Comparison of ENCODE assay signal across 13 mouse cellular contexts in the genomic region with DNA sequence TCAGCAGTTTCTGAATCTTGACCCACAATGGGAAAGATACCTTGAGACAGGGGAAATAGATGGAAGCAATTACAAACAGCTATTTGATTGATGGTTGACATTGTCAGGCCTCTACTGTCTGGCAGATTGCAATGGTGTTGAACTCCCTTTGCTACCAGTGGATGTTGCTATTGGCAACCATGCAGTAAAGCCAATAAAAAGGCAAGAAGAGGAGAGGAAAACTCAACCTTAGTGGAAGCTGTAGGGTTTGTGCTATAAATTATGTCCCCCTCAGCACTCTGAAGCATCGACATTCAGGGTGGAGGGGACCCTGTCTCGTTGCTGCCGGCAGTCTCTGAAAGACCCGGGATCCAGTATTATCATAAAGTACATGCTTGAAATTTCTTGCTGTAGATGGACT. TPM values are rescaled to one million over a fixed set of nuclear protein-coding genes. Genes with fewer than 3 reads are reported as not detected.
DNase-seq lines count a peak whose midpoint lies in the region; ATAC-seq and TF ChIP-seq lines count a peak whose summit lies in the region.
"Had no signal": no experiment of that assay in that cellular context is flagged by ENCODE, and none has a peak within 500 bp of the region (broad histone marks: within the 10 kb centered on the region; RNA-seq: fewer than 3 reads in every experiment).

No protein-coding gene starts in this region.

- H3K4me3 ChIP-seq in kidney, postnatal 0 days (replicated peaks; ENCODE audit: low read depth, low read length): no peak overlapping the region
- H3K4me3 ChIP-seq in forebrain, embryonic 16.5 days (replicated peaks; ENCODE audit: low read length): no peak overlapping the region
- H3K4me3 ChIP-seq in olfactory bulb, adult 2 months (ENCODE audit: insufficient read depth, low read depth, low read length): no peak overlapping the region
- H3K4me3 ChIP-seq: heart, embryonic 12.5 days; intestine, embryonic 15.5 days; megakaryocyte, embryonic 14.5 days had no signal

- H3K4me1 ChIP-seq in kidney, postnatal 0 days (replicated peaks; ENCODE audit: insufficient read depth, low read length): no peaks in the 10 kb centered on the region; the same call in 1 of the 2 replicates
- H3K4me1 ChIP-seq in forebrain, embryonic 16.5 days (replicated peaks; ENCODE audit: control insufficient read depth, insufficient read depth, low read length): peaks cover 32% of the 10 kb centered on the region
- peaks cover 10% of the 10 kb centered on the region for H3K4me1 ChIP-seq in olfactory bulb, adult 2 months (ENCODE audit: control insufficient read depth, insufficient read depth, low read length)

- H3K27me3 ChIP-seq in kidney, postnatal 0 days (ENCODE audit: insufficient read depth, low read length): no peaks in the 10 kb centered on the region
- H3K27me3 ChIP-seq in forebrain, embryonic 16.5 days (replicated peaks; ENCODE audit: control insufficient read depth, insufficient read depth, low read length): no peaks in the 10 kb centered on the region
- H3K27me3 ChIP-seq: heart, embryonic 12.5 days; intestine, embryonic 15.5 days had no signal

- no peaks in the 10 kb centered on the region for H3K9me3 ChIP-seq in kidney, postnatal 0 days (replicated peaks; ENCODE audit: low read length)
- H3K9me3 ChIP-seq in forebrain, embryonic 16.5 days (ENCODE audit: control insufficient read depth, low read length): no peaks in the 10 kb centered on the region
- H3K9me3 ChIP-seq: heart, embryonic 12.5 days; intestine, embryonic 15.5 days; megakaryocyte, embryonic 14.5 days had no signal

- no peak for DNase-seq in kidney, postnatal 0 days (ENCODE audit: low spot score)
- DNase-seq in kidney, adult 9 months: no peak
- DNase-seq in mesoderm, embryonic 11.5 days (ENCODE audit: low read depth, low spot score): peak; percentile 68
- DNase-seq in left cerebral cortex, postnatal 4 days: no peak
- no peak for DNase-seq in adrenal gland, adult 8-10 months
- DNase-seq: right cerebral cortex, adult 18-20 months had no signal

- TF ChIP-seq CTCF in kidney, postnatal 0 days (IDR thresholded peaks at IDR 0.05; ENCODE audit: low read depth): no peak
- no peak for TF ChIP-seq CTCF in olfactory bulb, adult 2 months (IDR thresholded peaks at IDR 0.05; ENCODE audit: insufficient read depth, low read depth, low read length)

- intact Hi-C loops in left cerebral cortex, postnatal 4 days (cut with DNase I): no loop called here

- no peak overlapping the region for H3K27ac ChIP-seq in kidney, postnatal 0 days
- peak overlapping the region; percentile 79 for H3K27ac ChIP-seq in forebrain, embryonic 16.5 days (ENCODE audit: low read length)
- H3K27ac ChIP-seq in olfactory bulb, adult 2 months (ENCODE audit: insufficient read depth, low read depth, low read length): peak overlapping the region; percentile 6
- H3K27ac ChIP-seq: intestine, embryonic 15.5 days; liver, embryonic 14.5 days had no signal

- no peak for TF ChIP-seq POLR2A in olfactory bulb, adult 2 months (IDR thresholded peaks at IDR 0.05; ENCODE audit: insufficient read depth, low read depth, low read length)

- H3K4me2 ChIP-seq in kidney, postnatal 0 days (ENCODE audit: low read length): 0 out of 2 replicates have a peak overlapping the region, but pooled peaks have one; percentile 31
- H3K4me2 ChIP-seq in forebrain, embryonic 16.5 days (ENCODE audit: low read length): peak overlapping the region; percentile 2
- H3K4me2 ChIP-seq: heart, embryonic 12.5 days; intestine, embryonic 15.5 days had no signal

- H3K36me3 ChIP-seq in kidney, postnatal 0 days (ENCODE audit: insufficient read depth, low read length): no peaks in the 10 kb centered on the region
- H3K36me3 ChIP-seq in forebrain, embryonic 16.5 days (ENCODE audit: control insufficient read depth, insufficient read depth): no peaks in the 10 kb centered on the region
- H3K36me3 ChIP-seq: heart, embryonic 12.5 days; intestine, embryonic 15.5 days had no signal

- WGBS in kidney, postnatal 0 days: 20% methylated on average over 4 of the region's 4 CpGs
- WGBS in forebrain, embryonic 16.5 days: 64% methylated on average over 4 of the region's 4 CpGs
- 41% methylated on average over 4 of the region's 4 CpGs for WGBS in olfactory bulb, adult 2 months

- no peak for ATAC-seq in kidney, postnatal 0 days (replicated peaks; ENCODE audit: low FRiP score, low read depth)
- ATAC-seq in forebrain, embryonic 16.5 days: peak; percentile 35; the same call in 1 of the 2 replicates
- ATAC-seq: intestine, embryonic 15.5 days had no signal

- H3K9ac ChIP-seq in kidney, postnatal 0 days (ENCODE audit: low read depth, low read length): no peak overlapping the region
- H3K9ac ChIP-seq in forebrain, embryonic 16.5 days (replicated peaks; ENCODE audit: low read depth, low read length): peak overlapping the region; percentile 4; the same call in 1 of the 2 replicates
- H3K9ac ChIP-seq: heart, embryonic 12.5 days; intestine, embryonic 15.5 days; liver, embryonic 14.5 days had no signal

RNA-seq across cellular contexts. Expression of a gene that starts 6.6 kb away (rescaled TPM):
- 6.7 and 7.0 TPM in 2 replicates for polyA plus RNA-seq in kidney, postnatal 0 days (2015; fragmentation: Nextera tagmentation; extraction: Ambion mirVana)
- polyA plus RNA-seq in forebrain, embryonic 16.5 days (2015; fragmentation: Nextera tagmentation; extraction: Ambion mirVana): 7.4 and 8.4 TPM in 2 replicates
- not detected in 2 replicates for polyA plus RNA-seq in olfactory bulb, adult 2 months (2012; ENCODE audit: insufficient read depth, insufficient read length, low replicate concordance, missing spikeins)
- 1 to 10 TPM; 3.7 to 4.4 TPM for total RNA-seq in left cerebral cortex, postnatal 4 days (2021)
- total RNA-seq in adrenal gland, adult 8-10 months (2022): 1 to 10 TPM; 2.9 to 4.2 (median 4.2) TPM

RNA-seq across cellular contexts. Expression of a gene that starts 10.4 kb away (rescaled TPM):
- 0.18 and 0.51 TPM in 2 replicates for polyA plus RNA-seq in kidney, postnatal 0 days (2015; fragmentation: Nextera tagmentation; extraction: Ambion mirVana)
- polyA plus RNA-seq in forebrain, embryonic 16.5 days (2015; fragmentation: Nextera tagmentation; extraction: Ambion mirVana): 0.67 and 0.98 TPM in 2 replicates
- not detected in 2 replicates for polyA plus RNA-seq in olfactory bulb, adult 2 months (2012; ENCODE audit: insufficient read depth, insufficient read length, low replicate concordance, missing spikeins)
- under 1 TPM; 0.66 to 0.81 TPM for total RNA-seq in left cerebral cortex, postnatal 4 days (2021)
- under 1 TPM; 0.20 to 0.59 (median 0.28) TPM for total RNA-seq in adrenal gland, adult 8-10 months (2022)
- total RNA-seq: common myeloid progenitor, adult 5-6 weeks had no signal

RNA-seq across cellular contexts. Expression of a gene that starts 50.0 kb away (rescaled TPM):
- 14.1 and 14.5 TPM in 2 replicates for polyA plus RNA-seq in kidney, postnatal 0 days (2015; fragmentation: Nextera tagmentation; extraction: Ambion mirVana)
- 19.6 and 22.0 TPM in 2 replicates for polyA plus RNA-seq in forebrain, embryonic 16.5 days (2015; fragmentation: Nextera tagmentation; extraction: Ambion mirVana)
- not detected in 2 replicates for polyA plus RNA-seq in olfactory bulb, adult 2 months (2012; ENCODE audit: insufficient read depth, insufficient read length, low replicate concordance, missing spikeins)
- total RNA-seq in left cerebral cortex, postnatal 4 days (2021): 10 to 100 TPM; 13.6 to 14.4 TPM
- total RNA-seq in adrenal gland, adult 8-10 months (2022): 10 to 100 TPM; 22.0 to 25.8 (median 22.5) TPM

Comparison
In these comparisons a context has a peak if more than half of its experiments do, and no peak if none do; other contexts are left out.
1. RNA of a gene that starts 50.0 kb away (polyA plus RNA-seq): 19.6 to 22.0 TPM in forebrain, embryonic 16.5 days and 14.1 to 14.5 TPM in kidney, postnatal 0 days; not detected in olfactory bulb, adult 2 months; every median in the first group is over 10 times any median in the second.